Mouse (Mus musculus): Measurements from ENCODE around the gene Pdlim1.
A peak's percentile ranks its signal among the peaks of the same experiment; 100 is the strongest.

Gene Pdlim1

GRCm38 (mm10) chr19:40283415-40283814 is 11.8 kb upstream of the Pdlim1 start:
- DNase-seq: no peak

- no peak for DNase-seq
These were observed 6.9 kb upstream of the Pdlim1 start for GRCm38 (mm10) chr19:40278372-40279023.

- no peak for DNase-seq
These were observed 5.9 kb upstream of the Pdlim1 start for GRCm38 (mm10) chr19:40277494-40277893.

- DNase-seq: no peak
These were observed 4.0 kb upstream of the Pdlim1 start for GRCm38 (mm10) chr19:40275401-40276188.

GRCm38 (mm10) chr19:40272674-40273073 is 1.0 kb upstream of the Pdlim1 start:
- peak; percentile 39 for DNase-seq

GRCm38 (mm10) chr19:40270351-40271307 is 1.0 kb downstream of the Pdlim1 start:
- no peak for DNase-seq

GRCm38 (mm10) chr19:40269526-40269925 is 2.1 kb downstream of the Pdlim1 start:
- DNase-seq: no peak

GRCm38 (mm10) chr19:40268493-40268892 is 3.1 kb downstream of the Pdlim1 start:
- DNase-seq: no peak

GRCm38 (mm10) chr19:40267380-40267779 is 4.3 kb downstream of the Pdlim1 start:
- peak; percentile 12 for DNase-seq

GRCm38 (mm10) chr19:40259485-40259884 is 12.2 kb downstream of the Pdlim1 start:
- DNase-seq: no peak

GRCm38 (mm10) chr19:40257396-40257795 is 14.2 kb downstream of the Pdlim1 start:
- no peak for DNase-seq

GRCm38 (mm10) chr19:40256376-40257050 is 15.1 kb downstream of the Pdlim1 start:
- no peak for DNase-seq

GRCm38 (mm10) chr19:40255561-40255960 is 16.1 kb downstream of the Pdlim1 start:
- DNase-seq: no peak

- no peak for DNase-seq
These were observed 16.9 kb downstream of the Pdlim1 start for GRCm38 (mm10) chr19:40254741-40255140.

GRCm38 (mm10) chr19:40253768-40254167 is 17.9 kb downstream of the Pdlim1 start:
- no peak for DNase-seq

GRCm38 (mm10) chr19:40251115-40251514 is 20.5 kb downstream of the Pdlim1 start:
- no peak for DNase-seq

GRCm38 (mm10) chr19:40249352-40249751 is 22.3 kb downstream of the Pdlim1 start:
- DNase-seq: no peak

- DNase-seq: no peak
These were observed 23.2 kb downstream of the Pdlim1 start for GRCm38 (mm10) chr19:40248476-40248875.

GRCm38 (mm10) chr19:40247268-40247666 is 24.4 kb downstream of the Pdlim1 start:
- peak; percentile 27 for DNase-seq

GRCm38 (mm10) chr19:40246646-40247267 is 24.9 kb downstream of the Pdlim1 start:
- no peak for DNase-seq

GRCm38 (mm10) chr19:40240838-40241689 is 30.6 kb downstream of the Pdlim1 start:
- DNase-seq: peak; percentile 77
